Mouse (Mus musculus) forebrain, postnatal 0 days (tissue): ENCODE measurements around the gene Yaf2. TPM values are rescaled to one million over a fixed set of nuclear protein-coding genes. Genes with fewer than 3 reads are reported as not detected.

Experiments used
- ATAC-seq: fragments of 200-750 bp; cut with Nextera tagmentation; 2 replicates; pipeline ENCODE4 v1.8.0; 2017; ENCODE audit warnings: mild to moderate bottlenecking, moderate library complexity
- DNase-seq: peaks from one replicate; pipeline ENCODE4 v3.0.0-alpha.2; 2015
- H3K27ac ChIP-seq: fragments of 300-500 bp; sonication (generic); 2 replicates; pipeline ENCODE4 v1.5.1; 2014; ENCODE audit warnings: low read depth, mild to moderate bottlenecking, antibody characterized with exemption, low read length, moderate library complexity, mixed read lengths
- H3K27me3 ChIP-seq: fragments of 300-500 bp; sonication (generic); 2 replicates; pipeline ENCODE4 v1.6.1; 2014; ENCODE audit warnings: mild to moderate bottlenecking, low read length, mixed read lengths; ENCODE audit not compliant: insufficient read depth
- H3K36me3 ChIP-seq: fragments of 300-500 bp; sonication (generic); 2 replicates; pipeline ENCODE4 v1.6.1; 2014; ENCODE audit warnings: mild to moderate bottlenecking, moderate library complexity; ENCODE audit not compliant: insufficient read depth
- H3K4me1 ChIP-seq: fragments of 300-500 bp; sonication (generic); 2 replicates; pipeline ENCODE4 v1.6.1; 2014; ENCODE audit warnings: antibody characterized with exemption; ENCODE audit not compliant: insufficient read depth
- H3K4me2 ChIP-seq: fragments of 300-500 bp; sonication (generic); 2 replicates; pipeline ENCODE4 v1.6.1; 2014; ENCODE audit warnings: low read depth, mild to moderate bottlenecking, moderate library complexity
- H3K4me3 ChIP-seq: fragments of 300-500 bp; sonication (generic); 2 replicates; pipeline ENCODE4 v1.5.1; 2014; ENCODE audit warnings: low read depth, low read length, mixed read lengths
- H3K9ac ChIP-seq: fragments of 300-500 bp; sonication (generic); 2 replicates; pipeline ENCODE4 v1.6.1; 2014; ENCODE audit warnings: mild to moderate bottlenecking
- H3K9me3 ChIP-seq: fragments of 300-500 bp; sonication (generic); 2 replicates; pipeline ENCODE4 v1.6.1; 2016; ENCODE audit warnings: low read length
- CTCF ChIP-seq: sonication (generic); IDR thresholded peaks from 2 replicates; pipeline ENCODE4 v1.5.1; 2016; ENCODE audit warnings: antibody characterized with exemption, control low read depth, low read depth
- WGBS: fragments of 180-500 bp; shearing (Covaris S2); extraction: QIAGEN DNeasy Blood & Tissue Kit; methylation state at CpG from one replicate; pipeline ENCODE4 v1.1.7; 2014; 5-methylcytosine and 5-hydroxymethylcytosine counted together
- polyA plus RNA-seq: library from polyadenylated mRNA; unstranded; fragments of >200 nt; fragmentation: Nextera tagmentation; extraction: Ambion mirVana; gene quantifications from 2 replicates; pipeline ENCODE4 v1.2.1, GENCODE M21; 2015
- total RNA-seq: library from RNA; depleted of rRNA; stranded (reverse); fragments of >200 nt; gene quantifications from 2 replicates; pipeline ENCODE4 v1.2.3, GENCODE M21; 2014

Yaf2 gene
- total and polyA plus RNA-seq, 2 experiments from 2014 or later: 87.4 to 155 TPM

DNA sequence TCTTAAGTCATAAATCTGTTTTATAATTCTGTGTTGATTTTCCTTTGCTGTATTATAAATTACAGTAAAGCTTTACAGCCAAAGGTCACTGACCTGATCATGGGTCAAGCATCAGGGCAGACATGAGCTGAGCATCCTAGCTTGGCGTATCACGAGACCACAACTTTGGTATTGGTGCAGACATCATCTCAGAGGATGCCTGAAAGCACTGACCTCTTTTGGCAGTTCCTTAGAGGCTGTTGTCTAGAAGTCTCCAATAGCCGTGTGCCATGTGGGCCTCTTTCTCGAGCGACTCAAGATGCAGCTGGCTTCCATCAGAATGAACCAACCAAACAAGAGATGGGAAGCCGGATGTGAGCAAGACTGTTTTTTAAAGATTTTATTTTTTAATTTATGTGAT lies 28.8 kb upstream of the Yaf2 start:
- H3K4me3 ChIP-seq: no peak overlapping the region
- no peak for DNase-seq
- H3K9me3 ChIP-seq: no peaks in the 10 kb centered on the region
- H3K36me3 ChIP-seq: no peaks in the 10 kb centered on the region
- no peak overlapping the region for H3K4me2 ChIP-seq
- no peak for TF ChIP-seq CTCF
- H3K27ac ChIP-seq: no peak overlapping the region
- H3K4me1 ChIP-seq: no peaks in the 10 kb centered on the region
- no peaks in the 10 kb centered on the region for H3K27me3 ChIP-seq
- no peak overlapping the region for H3K9ac ChIP-seq
- WGBS: 92% methylated on average over 6 of the region's 6 CpGs
- ATAC-seq: no peak

DNA sequence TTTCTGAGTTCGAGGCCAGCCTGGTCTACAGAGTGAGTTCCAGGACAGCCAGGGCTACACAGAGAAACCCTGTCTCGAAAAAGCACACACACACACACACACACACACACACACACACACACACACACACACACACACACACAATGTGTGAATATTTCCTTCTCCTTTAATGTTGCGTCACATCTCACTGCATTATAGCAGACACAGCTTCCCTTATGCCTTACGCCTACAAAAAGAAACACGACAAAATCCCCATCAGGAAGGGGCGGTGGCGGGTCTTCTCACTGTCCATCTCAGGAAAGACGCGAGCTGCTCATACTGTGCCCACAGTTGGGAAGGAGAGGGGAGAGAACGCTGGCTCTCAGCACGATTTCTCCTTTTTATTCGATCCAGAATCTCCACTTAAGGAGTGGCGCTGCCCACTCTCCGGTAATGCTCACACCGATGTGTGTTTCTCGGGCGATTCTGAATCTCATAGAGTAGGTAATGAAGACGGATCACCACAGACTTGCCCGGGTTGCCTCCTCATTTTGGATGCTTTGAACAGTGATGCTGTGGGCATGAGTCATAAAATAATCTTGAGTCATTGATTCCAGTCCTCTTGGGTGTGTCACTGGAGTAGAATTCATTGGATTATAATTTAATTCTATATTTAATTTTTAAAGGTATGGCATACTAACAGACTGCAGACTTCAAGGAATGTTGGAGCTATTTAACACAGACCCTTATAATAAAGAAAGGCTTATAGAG lies 21.8 kb upstream of the Yaf2 start:
- Histone ChIP-seq H3K4me1 (no peaks in the 10 kb centered on the region), H3K27ac (no peak overlapping the region), H3K27me3 (no peaks in the 10 kb centered on the region), H3K36me3 (no peaks in the 10 kb centered on the region), H3K9me3 (no peaks in the 10 kb centered on the region), H3K9ac (no peak overlapping the region), H3K4me2 (no peak overlapping the region), H3K4me3 (no peak overlapping the region)
- ATAC-seq (no peak), DNase-seq (no peak)
- TF ChIP-seq CTCF: no peak
- WGBS: 93% methylated on average over 19 of the region's 19 CpGs

DNA sequence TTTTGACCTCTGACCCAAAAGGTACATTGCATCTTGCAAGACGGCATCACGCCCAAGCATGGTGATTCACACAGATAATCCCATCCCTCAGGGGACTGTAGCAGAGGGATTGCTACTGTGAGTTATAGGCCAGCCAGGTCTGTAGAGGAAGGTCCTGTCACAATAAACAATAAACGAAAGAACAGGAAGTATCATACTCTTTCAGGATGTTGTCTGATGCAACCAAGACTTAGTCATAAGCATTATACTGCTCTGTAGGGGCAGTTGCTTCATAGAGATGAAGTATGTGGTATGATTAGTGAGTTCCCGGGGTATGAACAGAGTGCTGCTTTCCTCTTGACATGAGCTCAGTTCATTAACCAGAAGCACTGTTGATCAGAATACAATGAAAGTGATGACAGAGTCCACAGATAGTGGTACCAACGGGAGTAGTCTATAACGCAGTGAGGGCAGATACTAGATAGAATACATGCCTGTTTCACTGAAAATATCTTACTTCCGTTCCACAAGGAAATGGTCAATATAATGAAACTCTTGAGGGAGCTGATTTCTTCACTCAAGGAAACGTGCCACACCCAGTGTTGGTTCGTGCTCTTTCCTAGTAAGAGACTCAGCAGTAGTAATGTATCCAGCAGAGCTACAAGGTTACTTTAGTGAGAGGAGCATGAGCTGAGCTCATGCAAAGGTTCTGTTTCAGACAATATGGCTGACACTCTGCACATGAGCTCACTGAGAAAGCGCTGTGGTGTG lies 4.1 kb upstream of the Yaf2 start:
- WGBS: 89% methylated on average over 10 of the region's 10 CpGs
- no peaks in the 10 kb centered on the region for H3K4me1 ChIP-seq
- no peak for ATAC-seq

DNA sequence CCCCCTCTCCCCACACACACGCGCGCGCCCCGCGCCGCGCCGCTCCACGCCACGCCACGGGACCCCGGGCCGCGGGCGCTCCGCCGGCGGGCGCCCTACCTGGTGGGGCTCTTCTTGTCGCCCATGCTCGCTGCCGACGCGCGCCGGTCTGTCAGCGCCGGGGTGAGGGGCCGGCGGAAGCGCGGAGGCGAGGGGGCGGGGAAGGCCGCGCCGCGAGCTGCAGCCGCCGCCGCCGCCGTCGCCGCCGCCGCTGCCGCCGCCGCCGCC lies 144 bp downstream of the Yaf2 start:
- ATAC-seq (peak; percentile 51), DNase-seq (no peak)
- TF ChIP-seq CTCF: no peak
- peak overlapping the region; percentile 99 for H3K4me3 ChIP-seq
- WGBS: 2% methylated on average over 20 of the region's 52 CpGs
- H3K4me1 ChIP-seq: 0 out of 2 replicates have a peak, but pooled peaks cover 4% of the 10 kb centered on the region
- H3K9ac ChIP-seq: peak overlapping the region; percentile 83
- H3K9me3 ChIP-seq: no peaks in the 10 kb centered on the region
- H3K27ac ChIP-seq: peak overlapping the region; percentile 90
- peak overlapping the region; percentile 85 for H3K4me2 ChIP-seq
- H3K36me3 ChIP-seq: 0 out of 2 replicates have a peak, but pooled peaks cover 2% of the 10 kb centered on the region
- no peaks in the 10 kb centered on the region for H3K27me3 ChIP-seq

More for the DNA sequence above, 4.1 kb upstream of the Yaf2 start:
- no peak overlapping the region for H3K27ac ChIP-seq
- H3K9me3 ChIP-seq: no peaks in the 10 kb centered on the region
- H3K9ac ChIP-seq: no peak overlapping the region
- no peak overlapping the region for H3K4me3 ChIP-seq
- no peak for TF ChIP-seq CTCF
- H3K4me2 ChIP-seq: no peak overlapping the region
- no peaks in the 10 kb centered on the region for H3K36me3 ChIP-seq
- H3K27me3 ChIP-seq: no peaks in the 10 kb centered on the region
- DNase-seq: no peak

DNA sequence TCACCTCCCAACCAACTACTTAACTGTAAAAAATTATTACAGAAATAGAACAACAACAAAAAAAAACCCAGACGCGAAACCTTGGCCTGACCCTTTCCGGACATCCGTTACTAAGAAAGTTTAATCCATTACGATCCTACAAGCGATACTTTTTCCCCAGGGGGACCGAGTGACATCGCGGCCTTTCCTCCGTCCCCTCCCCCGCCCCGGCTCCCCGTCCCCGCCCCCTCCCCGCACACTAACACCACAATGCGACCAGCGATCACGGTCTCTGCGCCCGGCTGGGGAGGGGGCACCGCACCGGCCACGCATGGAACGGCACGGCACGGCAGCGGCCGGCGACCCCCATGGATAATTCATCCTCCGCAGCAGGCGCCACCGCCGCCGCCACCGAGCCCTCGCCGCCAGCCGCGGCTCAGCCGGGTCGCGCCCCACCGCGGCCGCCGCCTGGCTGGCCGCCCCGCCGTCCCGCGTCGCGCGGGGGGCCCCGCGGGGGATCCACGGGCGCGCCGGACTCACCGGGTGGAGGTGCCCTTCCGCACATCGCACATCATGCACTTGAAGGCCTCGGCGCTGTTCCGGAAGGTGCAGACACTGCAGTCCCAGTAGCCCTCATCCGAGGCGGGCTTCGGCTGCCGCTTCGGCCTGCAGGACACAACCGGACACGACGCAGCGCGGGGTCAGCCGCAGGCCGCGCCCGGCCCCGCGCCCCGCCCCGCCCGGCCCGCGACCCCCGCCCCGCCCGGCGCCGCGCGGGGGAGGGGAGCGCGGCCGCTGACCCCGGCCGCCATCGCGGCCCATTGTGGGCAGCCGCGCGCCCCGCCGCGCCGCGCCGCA lies 696 bp downstream of the Yaf2 start:
- peak; percentile 45 for ATAC-seq

DNA sequence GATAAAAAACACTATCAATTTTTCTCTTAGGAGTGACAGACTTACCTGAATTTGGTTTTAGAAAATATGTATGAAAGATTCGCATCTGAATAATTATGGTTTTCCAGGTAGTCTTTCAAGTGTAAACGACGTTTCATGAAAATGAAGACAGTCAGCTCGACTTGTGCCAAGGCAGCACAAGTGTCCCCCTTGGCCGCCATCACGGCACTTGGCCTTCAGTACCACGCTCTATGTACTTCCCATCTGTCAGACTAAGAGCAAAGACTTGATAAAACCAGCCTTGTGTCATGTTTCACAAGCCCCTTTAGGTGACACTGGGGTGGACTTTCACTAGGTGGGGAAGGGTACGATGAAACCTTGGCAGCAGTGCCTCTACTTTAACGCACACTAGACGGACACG lies 5.5 kb downstream of the Yaf2 start:
- Histone ChIP-seq H3K27me3 (no peaks in the 10 kb centered on the region), H3K36me3 (0 out of 2 replicates have a peak, but pooled peaks cover 3% of the 10 kb centered on the region), H3K4me2 (no peak overlapping the region), H3K4me1 (0 out of 2 replicates have a peak, but pooled peaks cover 4% of the 10 kb centered on the region), H3K9ac (no peak overlapping the region), H3K9me3 (no peaks in the 10 kb centered on the region), H3K4me3 (no peak overlapping the region), H3K27ac (no peak overlapping the region)
- ATAC-seq: no peak
- DNase-seq: no peak
- no peak for TF ChIP-seq CTCF
- 84% methylated on average over 11 of the region's 11 CpGs for WGBS

More for the DNA sequence above, 696 bp downstream of the Yaf2 start:
- WGBS: under 1% methylated on average over 79 of the region's 110 CpGs
- peak; percentile 46 for DNase-seq
- Histone ChIP-seq H3K4me1 (0 out of 2 replicates have a peak, but pooled peaks cover 4% of the 10 kb centered on the region), H3K4me3 (peak overlapping the region; percentile 99), H3K9me3 (no peaks in the 10 kb centered on the region), H3K4me2 (peak overlapping the region; percentile 85), H3K27ac (peak overlapping the region; percentile 90), H3K36me3 (0 out of 2 replicates have a peak, but pooled peaks cover 3% of the 10 kb centered on the region), H3K9ac (peak overlapping the region; percentile 83), H3K27me3 (no peaks in the 10 kb centered on the region)
- no peak for TF ChIP-seq CTCF

DNA sequence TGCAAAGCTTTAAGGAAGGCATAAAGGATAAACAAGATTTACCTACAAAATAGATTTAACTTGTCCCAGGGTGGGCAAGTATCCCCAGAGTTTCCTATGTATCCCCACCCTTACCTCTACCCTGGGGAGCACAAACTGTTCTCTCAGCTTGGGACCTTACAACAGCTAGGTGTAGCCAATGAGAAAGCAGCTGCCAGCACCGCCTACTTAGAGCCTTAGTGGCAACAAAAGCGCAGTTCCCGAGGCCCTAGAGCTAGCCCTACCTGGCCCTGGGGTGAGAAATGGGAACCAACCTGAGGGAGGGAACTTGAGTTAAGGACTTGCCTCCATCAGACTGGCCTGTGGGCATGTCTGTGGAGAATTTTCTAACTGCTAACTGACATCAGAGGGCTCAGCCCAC lies 9.5 kb downstream of the Yaf2 start:
- Histone ChIP-seq H3K9ac (no peak overlapping the region), H3K4me2 (no peak overlapping the region), H3K9me3 (no peaks in the 10 kb centered on the region), H3K4me3 (no peak overlapping the region), H3K36me3 (peaks cover 3% of the 10 kb centered on the region; the same call in 1 of the 2 replicates), H3K27ac (no peak overlapping the region), H3K4me1 (no peaks in the 10 kb centered on the region), H3K27me3 (no peaks in the 10 kb centered on the region)
- DNase-seq (no peak), ATAC-seq (no peak)
- WGBS: 59% methylated on average over 3 of the region's 3 CpGs
- no peak for TF ChIP-seq CTCF
